11 mouse cellular contexts compared by ENCODE assay signal in the genomic region with DNA sequence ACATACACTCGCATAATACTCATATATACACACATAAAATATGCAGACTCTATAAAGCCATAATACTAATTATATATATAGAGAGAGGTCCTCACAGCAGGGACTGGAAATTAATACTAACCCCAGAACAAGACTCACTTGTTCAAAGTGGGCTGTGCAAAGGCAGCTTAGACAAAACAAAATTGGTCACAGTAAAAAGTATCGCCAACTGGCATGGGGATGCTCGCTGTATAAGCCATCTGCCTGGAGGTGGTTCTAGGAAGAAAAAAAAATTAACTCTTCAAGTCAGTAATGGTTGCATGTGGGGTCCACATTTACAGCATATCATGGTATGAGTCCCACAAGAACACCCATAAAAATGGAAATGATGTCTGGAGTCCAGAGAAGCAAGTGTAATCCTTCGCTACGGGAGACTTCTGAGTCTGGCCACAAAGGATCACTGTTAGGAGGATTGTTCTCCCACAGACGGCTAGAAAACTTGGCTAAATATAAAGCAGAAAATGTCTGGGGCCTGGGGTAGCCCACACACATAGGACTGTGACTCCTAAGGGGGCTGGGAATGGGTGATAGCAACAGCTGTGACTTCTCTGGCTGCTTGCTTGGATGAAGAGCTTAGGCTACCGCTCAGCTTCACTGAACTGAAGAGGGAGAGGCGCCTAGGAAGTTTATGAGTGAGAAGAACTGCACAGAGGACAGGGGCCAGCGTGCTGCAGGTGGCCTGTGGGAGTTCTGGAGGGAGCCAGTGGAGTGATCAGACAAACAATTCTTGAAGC. TPM values are rescaled to one million over a fixed set of nuclear protein-coding genes. Genes with fewer than 3 reads are reported as not detected.
A peak's percentile ranks its signal among the peaks of the same experiment; 100 is the strongest.
DNase-seq lines count a peak whose midpoint lies in the region; ATAC-seq and TF ChIP-seq lines count a peak whose summit lies in the region.
"Had no signal": no experiment of that assay in that cellular context is flagged by ENCODE, and none has a peak within 500 bp of the region (broad histone marks: within the 10 kb centered on the region; RNA-seq: fewer than 3 reads in every experiment).

No protein-coding gene starts in this region.

- no peak overlapping the region for H3K9ac ChIP-seq in kidney, embryonic 15.5 days
- H3K9ac ChIP-seq in stomach, embryonic 14.5 days (replicated peaks; ENCODE audit: low read depth, low read length), result no peak overlapping the region
- H3K9ac ChIP-seq in stomach, postnatal 0 days (ENCODE audit: low read length), result no peak overlapping the region

- H3K9me3 ChIP-seq in kidney, embryonic 15.5 days (replicated peaks), result no peaks in the 10 kb centered on the region
- H3K9me3 ChIP-seq in stomach, embryonic 14.5 days (ENCODE audit: control insufficient read depth, low read depth, low read length), result no peaks in the 10 kb centered on the region
- H3K9me3 ChIP-seq in stomach, postnatal 0 days (ENCODE audit: control insufficient read depth, low read length), result no peaks in the 10 kb centered on the region
- no peaks in the 10 kb centered on the region for H3K9me3 ChIP-seq in limb, embryonic 10.5 days (replicated peaks)

- H3K4me2 ChIP-seq in kidney, embryonic 15.5 days, result peak overlapping the region; percentile 12; the same call in 1 of the 2 replicates
- H3K4me2 ChIP-seq in stomach, embryonic 14.5 days (replicated peaks; ENCODE audit: low read depth, low read length), result no peak overlapping the region
- H3K4me2 ChIP-seq in stomach, postnatal 0 days (replicated peaks; ENCODE audit: low read depth), result no peak overlapping the region

- intact Hi-C loops in gastrocnemius, postnatal 14 days (cut with DNase I; ENCODE audit: low total_unique reads), result loop anchor here (10.0 kb wide), 1 partner anchor 55 kb away; a partner anchor contains a TSS

- TF ChIP-seq POLR2A in thymus, adult 2 months (IDR thresholded peaks at IDR 0.05; ENCODE audit: control insufficient read depth, extremely low read depth, insufficient read depth, low read length, poor library complexity), result no peak

- TF ChIP-seq CTCF in stomach, postnatal 0 days (IDR thresholded peaks at IDR 0.05; ENCODE audit: low read depth), result no peak
- TF ChIP-seq CTCF in thymus, adult 2 months (IDR thresholded peaks at IDR 0.05; ENCODE audit: borderline replicate concordance, control insufficient read depth, extremely low read depth, insufficient read depth, low read length, poor library complexity), result no peak

- no peak for DNase-seq in kidney, postnatal 36 days
- DNase-seq in stomach, postnatal 0 days (ENCODE audit: low spot score), result no peak
- no peak for DNase-seq in limb, embryonic 10.5 days (ENCODE audit: low spot score)
- DNase-seq in urinary bladder, adult 18-20 months (ENCODE audit: low spot score in 2 of 2), result no peak
- no peak for DNase-seq in gastrocnemius, postnatal 14 days
- no peak for DNase-seq in thymus, adult 2 months
- DNase-seq: adrenal gland, postnatal 36 days; lung, postnatal 14 days; thymus, postnatal 36 days had no signal

- no peaks in the 10 kb centered on the region for H3K36me3 ChIP-seq in kidney, embryonic 15.5 days
- H3K36me3 ChIP-seq in stomach, embryonic 14.5 days (ENCODE audit: control insufficient read depth, insufficient read depth, low read length), result no peaks in the 10 kb centered on the region
- no peaks in the 10 kb centered on the region for H3K36me3 ChIP-seq in stomach, postnatal 0 days (ENCODE audit: control insufficient read depth, insufficient read depth, low read length)
- H3K36me3 ChIP-seq in limb, embryonic 10.5 days, result no peaks in the 10 kb centered on the region
- no peaks in the 10 kb centered on the region for H3K36me3 ChIP-seq in thymus, adult 2 months (ENCODE audit: control insufficient read depth, insufficient read depth, low read length)

- peaks cover 62% of the 10 kb centered on the region for H3K4me1 ChIP-seq in kidney, embryonic 15.5 days
- H3K4me1 ChIP-seq in stomach, embryonic 14.5 days (ENCODE audit: control insufficient read depth, insufficient read depth, low read length), result peaks cover 10% of the 10 kb centered on the region; the same call in 1 of the 2 replicates
- H3K4me1 ChIP-seq in stomach, postnatal 0 days (replicated peaks; ENCODE audit: control insufficient read depth, insufficient read depth), result no peaks in the 10 kb centered on the region; the same call in 1 of the 2 replicates
- H3K4me1 ChIP-seq in limb, embryonic 10.5 days, result peaks cover 29% of the 10 kb centered on the region
- H3K4me1 ChIP-seq in thymus, adult 2 months (replicated peaks; ENCODE audit: control insufficient read depth, insufficient read depth, low read length), result peaks cover 4% of the 10 kb centered on the region

- peak; percentile 86 for ATAC-seq in kidney, embryonic 15.5 days (replicated peaks; ENCODE audit: low FRiP score)
- ATAC-seq in stomach, embryonic 14.5 days (ENCODE audit: insufficient number of reproducible peaks, insufficient read depth, low FRiP score, low read depth), result peak; percentile 43; the same call in 1 of the 2 replicates
- no peak for ATAC-seq in stomach, postnatal 0 days (ENCODE audit: low FRiP score, low TSS enrichment)

- no peak overlapping the region for H3K4me3 ChIP-seq in kidney, embryonic 15.5 days (replicated peaks)
- H3K4me3 ChIP-seq in stomach, embryonic 14.5 days (ENCODE audit: low read depth, low read length), result no peak overlapping the region
- H3K4me3 ChIP-seq in stomach, postnatal 0 days (ENCODE audit: low read depth, low read length), result no peak overlapping the region
- no peak overlapping the region for H3K4me3 ChIP-seq in limb, embryonic 10.5 days
- H3K4me3 ChIP-seq in thymus, adult 2 months (ENCODE audit: control insufficient read depth, insufficient read depth, low read length), result no peak overlapping the region

- H3K27me3 ChIP-seq in kidney, embryonic 15.5 days, result no peaks in the 10 kb centered on the region
- no peaks in the 10 kb centered on the region for H3K27me3 ChIP-seq in stomach, embryonic 14.5 days (ENCODE audit: control insufficient read depth, insufficient read depth, low read length)
- H3K27me3 ChIP-seq in stomach, postnatal 0 days (ENCODE audit: control insufficient read depth, insufficient read depth, low read length), result no peaks in the 10 kb centered on the region
- H3K27me3 ChIP-seq in limb, embryonic 10.5 days (ENCODE audit: low read depth, poor library complexity, severe bottlenecking), result no peaks in the 10 kb centered on the region
- H3K27me3 ChIP-seq in thymus, adult 2 months (ENCODE audit: control insufficient read depth, insufficient read depth, low read length), result no peaks in the 10 kb centered on the region

- H3K27ac ChIP-seq in kidney, embryonic 15.5 days, result peak overlapping the region; percentile 93
- peak overlapping the region; percentile 29 for H3K27ac ChIP-seq in stomach, embryonic 14.5 days (ENCODE audit: low read length)
- no peak overlapping the region for H3K27ac ChIP-seq in stomach, postnatal 0 days (replicated peaks)
- peak overlapping the region; percentile 50; the same call in 1 of the 2 replicates for H3K27ac ChIP-seq in limb, embryonic 10.5 days
- H3K27ac ChIP-seq in thymus, adult 2 months (ENCODE audit: control insufficient read depth, insufficient read depth, low read length), result no peak overlapping the region

- TF ChIP-seq EP300 in stomach, postnatal 0 days (optimal IDR thresholded peaks at IDR 0.05), result no peak

- WGBS in kidney, embryonic 15.5 days, result 34% methylated on average over 9 of the region's 9 CpGs
- WGBS in stomach, embryonic 14.5 days, result 49% methylated on average over 9 of the region's 9 CpGs
- WGBS in stomach, postnatal 0 days, result 49% methylated on average over 9 of the region's 9 CpGs
- 86% methylated on average over 9 of the region's 9 CpGs for WGBS in limb, embryonic 10.5 days
- 92% methylated on average over 9 of the region's 9 CpGs for WGBS in thymus, adult 2 months

RNA-seq across cellular contexts. Expression of a gene that starts 52.7 kb away (rescaled TPM):
- polyA plus RNA-seq in kidney, embryonic 15.5 days (2015; fragmentation: Nextera tagmentation; extraction: Ambion mirVana), result 70.7 and 75.3 TPM in 2 replicates
- 37.5 and 38.6 TPM in 2 replicates for polyA plus RNA-seq in stomach, embryonic 14.5 days (2014; fragmentation: Nextera tagmentation; extraction: Ambion mirVana)
- 21.3 and 22.6 TPM in 2 replicates for polyA plus RNA-seq in stomach, postnatal 0 days (2015; fragmentation: Nextera tagmentation; extraction: Ambion mirVana)
- 40.0 and 51.8 TPM in 2 replicates for polyA plus RNA-seq in limb, embryonic 10.5 days (2016; fragmentation: Nextera tagmentation; extraction: Ambion mirVana)
- 1 to 10 TPM; 6.1 to 6.3 TPM for total RNA-seq in gastrocnemius, postnatal 14 days (2021)
- 16.7 and 17.4 TPM in 2 replicates for polyA plus RNA-seq in thymus, adult 2 months (2012; rRNA removed)

Comparison
In these comparisons a context has a peak if more than half of its experiments do, and no peak if none do; other contexts are left out.
1. H3K27ac ChIP-seq: peak in kidney, embryonic 15.5 days (single experiment), stomach, embryonic 14.5 days (single experiment) and limb, embryonic 10.5 days (single experiment); none in stomach, postnatal 0 days (single experiment) and thymus, adult 2 months (single experiment).